Mouse (Mus musculus) liver, embryonic 14.5 days (tissue): ENCODE measurements at regions not wholly inside any gene's neighbourhood (a gene's known extent, or its start where the extent isn't known, plus 50 kb on each side); places are given as distances from the start of the nearest gene placed in this dataset.

Source experiments
- CTCF ChIP-seq: IDR thresholded peaks from 2 replicates; pipeline ENCODE4 v1.5.1; 2016; ENCODE audit warnings: antibody characterized with exemption, low read depth, control low read depth
- EP300 ChIP-seq: IDR thresholded peaks from 2 replicates; pipeline ENCODE4 v1.6.1; 2016; ENCODE audit warnings: antibody characterized with exemption, low read depth

DNA sequence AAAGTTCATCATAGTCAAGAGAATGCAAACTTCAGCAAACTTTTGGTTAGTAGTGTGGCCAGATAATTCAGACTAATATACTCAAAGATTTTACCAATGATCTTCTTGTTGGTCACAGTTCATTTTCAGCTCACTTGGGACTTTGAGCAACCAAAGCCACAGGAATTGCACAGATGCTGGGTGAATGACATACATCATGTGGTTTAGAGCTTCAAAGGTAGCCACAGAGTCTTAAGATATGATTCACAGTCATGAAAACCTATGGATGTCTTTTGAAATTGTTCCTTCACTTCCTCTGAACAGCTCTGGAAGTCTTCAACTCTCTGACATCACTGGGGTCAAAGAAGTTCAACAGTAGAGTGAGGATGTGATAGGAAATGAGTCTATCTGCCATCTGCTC is 77.0 kb upstream of the Gm9747 start:
- TF ChIP-seq CTCF (no peak), EP300 (no peak)
